Mouse (Mus musculus): ENCODE data around the gene Ddx47. TPM values are rescaled to one million over a fixed set of nuclear protein-coding genes. Genes with fewer than 3 reads are reported as not detected.

Ddx47 gene
- total RNA-seq, 2 experiments from 2014 or later: 63.1 to 63.2 TPM

- DNase-seq: no peak
Observed at GRCm38 (mm10) chr6:135006372-135006771, 5.0 kb upstream of the Ddx47 start.

GRCm38 (mm10) chr6:135011734-135012116, 313 bp downstream of the Ddx47 start:
- no peak for DNase-seq

- no peak for DNase-seq
Observed at GRCm38 (mm10) chr6:135017211-135017610, 5.8 kb downstream of the Ddx47 start.

- no peak for DNase-seq
Observed at GRCm38 (mm10) chr6:135019564-135019963, 8.2 kb downstream of the Ddx47 start.

GRCm38 (mm10) chr6:135021633-135022032, 10.2 kb downstream of the Ddx47 start:
- DNase-seq: no peak

GRCm38 (mm10) chr6:135023379-135023778, 12.0 kb downstream of the Ddx47 start:
- DNase-seq: no peak

GRCm38 (mm10) chr6:135024781-135025420, 13.5 kb downstream of the Ddx47 start:
- DNase-seq: no peak

GRCm38 (mm10) chr6:135026232-135026631, 14.8 kb downstream of the Ddx47 start:
- peak; percentile 14 to 33 for DNase-seq

- peak; percentile 45 to 61 for DNase-seq
Observed at GRCm38 (mm10) chr6:135026755-135027154, 15.3 kb downstream of the Ddx47 start.

GRCm38 (mm10) chr6:135029246-135029645, 17.8 kb downstream of the Ddx47 start:
- DNase-seq: no peak

GRCm38 (mm10) chr6:135038674-135039073, 27.3 kb downstream of the Ddx47 start:
- no peak for DNase-seq

GRCm38 (mm10) chr6:135040275-135040871, 29.0 kb downstream of the Ddx47 start:
- no peak for DNase-seq

GRCm38 (mm10) chr6:135041930-135042329, 30.5 kb downstream of the Ddx47 start:
- no peak for DNase-seq

GRCm38 (mm10) chr6:135047276-135047675, 35.9 kb downstream of the Ddx47 start:
- no peak for DNase-seq

- no peak for DNase-seq
Observed at GRCm38 (mm10) chr6:135048509-135048908, 37.1 kb downstream of the Ddx47 start.

GRCm38 (mm10) chr6:135048956-135049355, 37.5 kb downstream of the Ddx47 start:
- DNase-seq: no peak

GRCm38 (mm10) chr6:135053789-135054188, 42.4 kb downstream of the Ddx47 start:
- DNase-seq: no peak

GRCm38 (mm10) chr6:135055882-135056281, 44.5 kb downstream of the Ddx47 start:
- no peak for DNase-seq

- no peak for DNase-seq
Observed at GRCm38 (mm10) chr6:135060728-135061127, 49.3 kb downstream of the Ddx47 start.

- no peak for DNase-seq
Observed at GRCm38 (mm10) chr6:135064621-135065020, 53.2 kb downstream of the Ddx47 start.

- DNase-seq: peak; percentile 36 to 43
Observed at GRCm38 (mm10) chr6:135065236-135065957, 54.0 kb downstream of the Ddx47 start, which contains the start of gene Gprc5a. Gene Gprc5a (plus strand): TSS chr6:135065651.

- no peak for DNase-seq
Observed at GRCm38 (mm10) chr6:135066795-135067445, 55.5 kb downstream of the Ddx47 start.

GRCm38 (mm10) chr6:135068221-135068620, 56.8 kb downstream of the Ddx47 start:
- no peak for DNase-seq
